Mouse (Mus musculus): ENCODE data around the gene 1190005I06Rik. TPM values are rescaled to one million over a fixed set of nuclear protein-coding genes. Genes with fewer than 3 reads are reported as not detected.
A peak's percentile ranks its signal among the peaks of the same experiment; 100 is the strongest.
"Not testable (repeated sequence)": the region's sequence is repeated elsewhere in the genome, so short reads cannot be mapped to it uniquely, and the experiment has no call there.

The 1190005I06Rik gene
- total and polyA plus RNA-seq, 2 experiments, result 11.9 to 12.0 TPM

DNA sequence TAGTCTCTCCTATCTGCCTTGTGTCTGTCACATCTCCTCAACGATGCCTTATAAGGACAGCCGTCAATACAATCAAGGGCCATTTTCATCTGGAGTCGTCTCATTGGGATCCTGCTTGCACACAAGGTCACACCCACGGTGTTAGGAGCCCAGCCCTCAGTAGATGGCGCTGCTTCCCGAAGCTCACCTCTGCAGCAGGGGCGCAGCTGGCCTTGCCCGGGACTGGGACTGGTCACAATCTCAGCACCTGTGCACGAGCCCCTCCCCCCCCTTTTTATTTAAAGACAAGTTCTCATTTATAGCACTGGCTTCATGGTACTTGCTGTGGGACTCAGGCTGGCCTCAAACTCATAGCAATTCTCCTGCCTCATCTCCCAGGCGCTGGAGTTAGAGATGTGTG, 36.2 kb upstream of the 1190005I06Rik start:
- DNase-seq (ENCODE audit: extremely low read depth, low read depth, low spot score), result peak; percentile 38
- 18% methylated on average over 10 of the region's 10 CpGs for WGBS
- H3K4me1 ChIP-seq (ENCODE audit: control insufficient read depth, insufficient read depth, low read length), result no peaks in the 10 kb centered on the region
- H3K9ac ChIP-seq (ENCODE audit: low read depth, low read length), result no peak overlapping the region
- TF ChIP-seq CTCF (IDR thresholded peaks at IDR 0.05; ENCODE audit: low read depth, low read length) (peak; percentile 94), POLR2A (IDR thresholded peaks at IDR 0.05; ENCODE audit: extremely low read depth, insufficient read depth, low read length) (no peak)
- H3K27ac ChIP-seq (replicated peaks; ENCODE audit: insufficient read depth, low read depth, low read length), result no peak overlapping the region
- no peaks in the 10 kb centered on the region for H3K79me2 ChIP-seq (ENCODE audit: control insufficient read depth, insufficient read depth, low read length)
- no peak overlapping the region for H3K4me3 ChIP-seq (ENCODE audit: insufficient read depth, low read depth, low read length)
- no peaks in the 10 kb centered on the region for H3K27me3 ChIP-seq (ENCODE audit: control insufficient read depth, insufficient read depth, low read length)
- H3K36me3 ChIP-seq (ENCODE audit: control insufficient read depth, insufficient read depth, low read length), result no peaks in the 10 kb centered on the region

DNA sequence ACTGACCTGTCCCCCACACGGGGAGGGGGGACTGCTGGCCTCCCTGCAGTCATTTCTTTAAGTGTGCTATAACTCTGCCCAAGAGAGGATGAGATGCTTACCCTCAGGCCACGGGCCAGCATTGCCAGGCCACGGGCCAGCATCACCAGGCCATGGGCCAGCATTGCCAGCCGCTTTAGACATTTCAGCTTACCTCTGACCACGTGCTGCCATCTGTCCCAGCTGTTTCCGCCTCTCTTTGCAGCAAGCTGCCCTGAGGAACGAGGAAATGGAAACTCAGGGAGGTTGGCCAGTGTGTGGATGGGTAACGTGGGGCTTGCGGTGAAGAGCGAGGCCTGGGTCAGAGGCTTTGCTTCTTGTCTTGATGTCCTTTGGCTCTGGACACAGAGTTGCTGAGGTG, 33.7 kb upstream of the 1190005I06Rik start:
- Histone ChIP-seq H3K9ac (ENCODE audit: low read depth, low read length) (no peak overlapping the region), H3K4me1 (ENCODE audit: control insufficient read depth, insufficient read depth, low read length) (no peaks in the 10 kb centered on the region), H3K4me3 (ENCODE audit: insufficient read depth, low read depth, low read length) (no peak overlapping the region), H3K27ac (replicated peaks; ENCODE audit: insufficient read depth, low read depth, low read length) (no peak overlapping the region), H3K36me3 (ENCODE audit: control insufficient read depth, insufficient read depth, low read length) (no peaks in the 10 kb centered on the region), H3K27me3 (ENCODE audit: control insufficient read depth, insufficient read depth, low read length) (no peaks in the 10 kb centered on the region), H3K79me2 (ENCODE audit: control insufficient read depth, insufficient read depth, low read length) (no peaks in the 10 kb centered on the region)
- WGBS, result 75% methylated on average over 10 of the region's 10 CpGs
- TF ChIP-seq POLR2A (IDR thresholded peaks at IDR 0.05; ENCODE audit: extremely low read depth, insufficient read depth, low read length) (no peak), CTCF (IDR thresholded peaks at IDR 0.05; ENCODE audit: low read depth, low read length) (no peak)
- no peak for DNase-seq (ENCODE audit: extremely low read depth, low read depth, low spot score)

GRCm38 (mm10) chr8:120680405-120680804, 33.0 kb upstream of the 1190005I06Rik start:
- not testable (repeated sequence) for H3K4me3 ChIP-seq (ENCODE audit: insufficient read depth, low read depth, low read length); H3K36me3 ChIP-seq (ENCODE audit: control insufficient read depth, insufficient read depth, low read length); H3K27me3 ChIP-seq (ENCODE audit: control insufficient read depth, insufficient read depth, low read length); H3K9ac ChIP-seq (ENCODE audit: low read depth, low read length); H3K27ac ChIP-seq (replicated peaks; ENCODE audit: insufficient read depth, low read depth, low read length); H3K4me1 ChIP-seq (ENCODE audit: control insufficient read depth, insufficient read depth, low read length); H3K79me2 ChIP-seq (ENCODE audit: control insufficient read depth, insufficient read depth, low read length); DNase-seq (ENCODE audit: extremely low read depth, low read depth, low spot score)
- TF ChIP-seq CTCF (IDR thresholded peaks at IDR 0.05; ENCODE audit: low read depth, low read length), result peak; percentile 76
- WGBS, result 60% methylated on average over 7 of the region's 7 CpGs

DNA sequence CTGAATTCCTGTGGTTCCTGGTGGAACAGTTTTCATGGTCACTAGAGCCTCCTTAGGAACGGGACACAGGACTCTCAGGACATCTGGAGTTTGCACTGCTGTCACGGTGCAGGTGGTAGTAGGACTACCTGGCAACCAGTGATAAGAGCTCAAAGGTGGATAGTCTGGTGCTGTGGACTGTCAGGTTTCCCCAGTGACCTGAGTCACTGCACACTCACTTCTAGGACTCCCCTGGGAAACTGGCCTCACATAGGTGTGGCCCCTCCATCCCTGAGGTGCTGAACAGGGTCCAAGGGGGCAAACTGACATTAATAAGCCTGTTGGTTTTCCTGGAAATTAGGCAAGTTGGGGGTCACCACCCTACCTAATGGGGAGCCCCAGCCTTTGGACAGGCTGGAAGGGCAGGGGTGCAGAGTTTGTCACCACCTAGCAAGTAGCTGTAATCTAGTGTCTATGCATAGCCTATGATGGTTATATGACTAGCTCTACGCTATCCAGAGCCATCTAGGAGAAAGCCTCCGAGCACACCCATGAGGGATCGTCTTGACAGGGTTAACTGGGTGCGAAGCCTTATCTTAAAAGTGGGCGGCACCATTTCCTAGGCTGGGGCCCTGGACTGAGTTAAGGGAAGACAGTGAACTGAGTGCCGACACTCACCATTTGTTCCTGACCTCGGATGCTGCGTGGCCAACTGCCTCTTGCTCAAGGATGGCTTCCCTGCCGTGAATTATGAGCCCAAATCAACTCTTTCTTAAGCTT, 32.4 kb upstream of the 1190005I06Rik start:
- no peaks in the 10 kb centered on the region for H3K79me2 ChIP-seq (ENCODE audit: control insufficient read depth, insufficient read depth, low read length)
- H3K4me3 ChIP-seq (ENCODE audit: insufficient read depth, low read depth, low read length), result no peak overlapping the region
- WGBS, result 50% methylated on average over 11 of the region's 11 CpGs
- no peaks in the 10 kb centered on the region for H3K27me3 ChIP-seq (ENCODE audit: control insufficient read depth, insufficient read depth, low read length)
- TF ChIP-seq POLR2A (IDR thresholded peaks at IDR 0.05; ENCODE audit: extremely low read depth, insufficient read depth, low read length) (no peak), CTCF (IDR thresholded peaks at IDR 0.05; ENCODE audit: low read depth, low read length) (no peak)
- H3K27ac ChIP-seq (replicated peaks; ENCODE audit: insufficient read depth, low read depth, low read length), result no peak overlapping the region
- H3K36me3 ChIP-seq (ENCODE audit: control insufficient read depth, insufficient read depth, low read length), result no peaks in the 10 kb centered on the region
- no peak for DNase-seq (ENCODE audit: extremely low read depth, low read depth, low spot score)
- no peak overlapping the region for H3K9ac ChIP-seq (ENCODE audit: low read depth, low read length)
- no peaks in the 10 kb centered on the region for H3K4me1 ChIP-seq (ENCODE audit: control insufficient read depth, insufficient read depth, low read length)

GRCm38 (mm10) chr8:120678447-120678846, 31.0 kb upstream of the 1190005I06Rik start:
- WGBS, result 14% methylated on average over 10 of the region's 10 CpGs
- Histone ChIP-seq H3K79me2 (ENCODE audit: control insufficient read depth, insufficient read depth, low read length) (no peaks in the 10 kb centered on the region), H3K4me1 (ENCODE audit: control insufficient read depth, insufficient read depth, low read length) (no peaks in the 10 kb centered on the region), H3K36me3 (ENCODE audit: control insufficient read depth, insufficient read depth, low read length) (peaks cover 4% of the 10 kb centered on the region; the same call in 1 of the 2 replicates), H3K27ac (replicated peaks; ENCODE audit: insufficient read depth, low read depth, low read length) (no peak overlapping the region), H3K27me3 (ENCODE audit: control insufficient read depth, insufficient read depth, low read length) (no peaks in the 10 kb centered on the region), H3K4me3 (ENCODE audit: insufficient read depth, low read depth, low read length) (no peak overlapping the region), H3K9ac (ENCODE audit: low read depth, low read length) (no peak overlapping the region)
- TF ChIP-seq CTCF (IDR thresholded peaks at IDR 0.05; ENCODE audit: low read depth, low read length) (peak; percentile 86), POLR2A (IDR thresholded peaks at IDR 0.05; ENCODE audit: extremely low read depth, insufficient read depth, low read length) (no peak)
- DNase-seq (ENCODE audit: extremely low read depth, low read depth, low spot score), result peak; percentile 39

GRCm38 (mm10) chr8:120675718-120676117, 28.3 kb upstream of the 1190005I06Rik start:
- H3K36me3 ChIP-seq (ENCODE audit: control insufficient read depth, insufficient read depth, low read length), result peaks cover 15% of the 10 kb centered on the region; the same call in 1 of the 2 replicates
- H3K9ac ChIP-seq (ENCODE audit: low read depth, low read length), result no peak overlapping the region
- 88% methylated on average over 8 of the region's 8 CpGs for WGBS
- no peak overlapping the region for H3K4me3 ChIP-seq (ENCODE audit: insufficient read depth, low read depth, low read length)
- no peaks in the 10 kb centered on the region for H3K79me2 ChIP-seq (ENCODE audit: control insufficient read depth, insufficient read depth, low read length)
- TF ChIP-seq POLR2A (IDR thresholded peaks at IDR 0.05; ENCODE audit: extremely low read depth, insufficient read depth, low read length) (no peak), CTCF (IDR thresholded peaks at IDR 0.05; ENCODE audit: low read depth, low read length) (no peak)
- H3K4me1 ChIP-seq (ENCODE audit: control insufficient read depth, insufficient read depth, low read length), result no peaks in the 10 kb centered on the region
- no peak overlapping the region for H3K27ac ChIP-seq (replicated peaks; ENCODE audit: insufficient read depth, low read depth, low read length)
- no peaks in the 10 kb centered on the region for H3K27me3 ChIP-seq (ENCODE audit: control insufficient read depth, insufficient read depth, low read length)
- DNase-seq (ENCODE audit: extremely low read depth, low read depth, low spot score), result no peak

Data from liver, adult 2 months (tissue).